Mouse (Mus musculus) heart, embryonic 14.5 days (tissue): ENCODE results near the gene Pus7. TPM values are rescaled to one million over a fixed set of nuclear protein-coding genes. Genes with fewer than 3 reads are reported as not detected.

ENCODE experiments used
- ATAC-seq: fragments of 200-750 bp; cut with Nextera tagmentation; 2 replicates; pipeline ENCODE4 v1.8.0; 2017; ENCODE audit warnings: low read depth, moderate TSS enrichment; ENCODE audit not compliant: insufficient number of reproducible peaks, insufficient read depth, low FRiP score
- H3K27ac ChIP-seq, 2 experiments: fragments of 200-500 bp in 1 of 2; fragments of 300-500 bp in 1 of 2; sonication (generic) in 1 of 2; replicated peaks in 1 of 2; 2 replicates each; pipeline ENCODE4 v1.5.1; 2012 to 2014; ENCODE audit warnings: low read depth in 2 of 2, low read length in 2 of 2, control low read depth in 1 of 2, mild to moderate bottlenecking in 1 of 2, mixed read lengths in 1 of 2; ENCODE audit not compliant: control insufficient read depth in 1 of 2, insufficient read depth in 1 of 2
- H3K27me3 ChIP-seq: fragments of 300-500 bp; sonication (generic); 2 replicates; pipeline ENCODE4 v1.6.1; 2014; ENCODE audit warnings: mild to moderate bottlenecking, low read length, control low read depth; ENCODE audit not compliant: control insufficient read depth, insufficient read depth
- H3K36me3 ChIP-seq: fragments of 300-500 bp; sonication (generic); 2 replicates; pipeline ENCODE4 v1.6.1; 2014; ENCODE audit warnings: mild to moderate bottlenecking, control low read depth, low read length, mixed read lengths; ENCODE audit not compliant: control insufficient read depth, insufficient read depth
- H3K4me1 ChIP-seq, 2 experiments: fragments of 200-500 bp in 1 of 2; fragments of 300-500 bp in 1 of 2; sonication (generic) in 1 of 2; 2 replicates each; pipeline ENCODE4 v1.6.1; 2012 to 2014; ENCODE audit warnings: low read length in 2 of 2, control low read depth in 1 of 2, mixed read lengths in 1 of 2; ENCODE audit not compliant: control insufficient read depth in 2 of 2, insufficient read depth in 2 of 2
- H3K4me2 ChIP-seq: fragments of 300-500 bp; sonication (generic); 2 replicates; pipeline ENCODE4 v1.6.1; 2014; ENCODE audit warnings: mild to moderate bottlenecking, low read length
- H3K4me3 ChIP-seq, 2 experiments: fragments of 200-500 bp in 1 of 2; fragments of 300-500 bp in 1 of 2; sonication (generic) in 1 of 2; 2 replicates each; pipeline ENCODE4 v1.5.1; 2012 to 2014; ENCODE audit warnings: low read length in 2 of 2, mild to moderate bottlenecking in 2 of 2, control low read depth in 1 of 2, low read depth in 1 of 2, moderate library complexity in 1 of 2; ENCODE audit not compliant: control insufficient read depth in 1 of 2, insufficient read depth in 1 of 2
- H3K9ac ChIP-seq: fragments of 300-500 bp; sonication (generic); 2 replicates; pipeline ENCODE4 v1.6.1; 2014; ENCODE audit warnings: mild to moderate bottlenecking, low read length
- H3K9me3 ChIP-seq: fragments of 300-500 bp; sonication (generic); 2 replicates; pipeline ENCODE4 v1.6.1; 2016; ENCODE audit warnings: low read length, control low read depth; ENCODE audit not compliant: control insufficient read depth
- WGBS: fragments of 180-500 bp; shearing (Covaris S2); extraction: QIAGEN DNeasy Blood & Tissue Kit; methylation state at CpG from one replicate; pipeline ENCODE4 v1.1.7; 2014; 5-methylcytosine and 5-hydroxymethylcytosine counted together
- polyA plus RNA-seq: library from polyadenylated mRNA; unstranded; fragments of >200 nt; fragmentation: Nextera tagmentation; extraction: Ambion mirVana; gene quantifications from 2 replicates; pipeline ENCODE4 v1.2.1, GENCODE M21; 2014

The Pus7 gene
- polyA plus RNA-seq, 1 experiment from 2014 or later = 20.6 TPM

GRCm38 (mm10) chr5:23814841-23815240 lies 31.3 kb upstream of the Pus7 start:
- Histone ChIP-seq H3K9ac (no peak overlapping the region), H3K4me2 (no peak overlapping the region), H3K36me3 (peaks cover 94% of the 10 kb centered on the region), H3K27ac (no peak overlapping the region), H3K27me3 (no peaks in the 10 kb centered on the region), H3K4me3 (no peak overlapping the region), H3K9me3 (peaks cover 11% of the 10 kb centered on the region; the same call in 1 of the 2 replicates), H3K4me1 (no peaks in the 10 kb centered on the region)
- ATAC-seq = no peak
- 94% methylated on average over 5 of the region's 5 CpGs for WGBS

DNA sequence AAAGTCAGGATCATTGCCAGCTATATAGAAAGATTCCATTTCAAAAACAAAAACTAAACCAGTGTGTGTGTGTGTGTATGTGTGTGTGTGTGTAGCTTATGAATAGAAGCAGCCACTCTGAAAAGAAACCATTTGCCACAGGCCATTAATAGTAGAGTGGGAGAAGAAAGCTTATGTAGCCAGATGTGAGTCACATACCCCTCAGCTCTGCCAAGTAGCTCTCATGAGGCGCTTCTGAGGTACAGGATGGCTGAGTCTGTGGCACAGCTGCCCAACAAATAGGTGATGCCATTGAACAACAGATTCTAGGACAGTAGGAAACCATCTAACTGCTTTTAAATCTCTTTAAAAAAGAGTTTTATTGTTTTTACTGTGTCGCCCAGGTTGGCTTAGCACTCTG lies 9.2 kb upstream of the Pus7 start:
- Histone ChIP-seq H3K27me3 (no peaks in the 10 kb centered on the region), H3K27ac (no peak overlapping the region), H3K4me2 (no peak overlapping the region), H3K4me3 (no peak overlapping the region), H3K9ac (no peak overlapping the region), H3K36me3 (peaks cover 60% of the 10 kb centered on the region), H3K9me3 (no peaks in the 10 kb centered on the region), H3K4me1 (peaks cover 0 to 6% of the 10 kb centered on the region in 2 experiments; a peak in 2 of 4 replicates)
- no peak for ATAC-seq
- WGBS = 90% methylated on average over 2 of the region's 2 CpGs

DNA sequence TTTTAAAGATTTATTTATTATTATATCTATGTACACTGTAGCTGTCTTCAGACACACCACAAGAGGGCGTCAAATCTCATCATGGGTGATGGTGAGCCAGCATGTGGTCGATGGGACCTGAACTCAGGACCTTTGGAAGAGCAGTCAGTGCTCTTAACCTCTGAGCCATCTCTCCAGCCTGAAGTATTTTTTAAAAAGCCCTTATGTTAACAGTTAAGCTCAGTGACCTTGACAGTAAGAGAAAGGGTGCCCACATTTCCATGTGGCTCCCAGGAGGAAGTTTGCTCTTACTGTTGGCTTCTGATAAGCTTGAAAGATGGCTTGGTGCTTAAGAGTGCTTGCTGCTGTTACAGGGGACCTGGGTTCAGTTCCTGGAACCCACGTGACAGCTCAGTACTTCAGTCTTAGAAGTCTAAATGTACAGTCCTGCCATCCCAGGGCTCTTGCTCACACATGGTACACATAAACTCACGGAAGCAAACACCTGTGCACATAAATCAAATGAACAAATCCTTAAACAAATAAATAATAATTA lies 5.6 kb upstream of the Pus7 start:
- Histone ChIP-seq H3K9ac (no peak overlapping the region), H3K4me2 (no peak overlapping the region), H3K9me3 (no peaks in the 10 kb centered on the region), H3K4me1 (peaks cover 0 to 9% of the 10 kb centered on the region in 2 experiments; a peak in 2 of 4 replicates), H3K36me3 (peaks cover 27% of the 10 kb centered on the region), H3K27me3 (no peaks in the 10 kb centered on the region), H3K27ac (no peak overlapping the region), H3K4me3 (no peak overlapping the region)
- WGBS = 82% methylated on average over 4 of the region's 4 CpGs
- ATAC-seq = no peak

DNA sequence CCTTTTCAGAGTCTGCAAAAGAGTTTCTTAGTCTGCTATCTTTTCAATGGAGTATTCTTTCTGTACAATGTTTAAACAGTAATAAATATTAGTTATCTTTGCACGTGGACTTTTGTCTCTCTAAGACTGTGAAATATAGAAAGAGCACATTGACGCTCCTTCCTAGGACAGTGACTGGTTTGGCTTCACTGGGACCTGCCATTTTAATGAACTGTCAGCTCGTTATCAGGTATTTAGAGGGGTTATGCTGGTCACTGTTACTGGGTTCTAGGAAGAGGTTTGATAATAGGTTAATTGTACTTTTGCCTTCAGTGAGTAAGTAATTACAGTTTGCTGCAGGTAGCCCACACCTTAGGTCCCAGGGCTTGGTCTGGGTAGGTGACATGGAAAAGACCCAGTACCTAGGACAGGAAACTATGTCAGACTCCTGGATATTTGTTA lies 4.9 kb upstream of the Pus7 start:
- ATAC-seq = no peak
- peaks cover 0 to 13% of the 10 kb centered on the region in 2 experiments; a peak in 2 of 4 replicates for H3K4me1 ChIP-seq
- H3K9ac ChIP-seq = peak overlapping the region; percentile 85
- H3K36me3 ChIP-seq = peaks cover 23% of the 10 kb centered on the region
- no peaks in the 10 kb centered on the region for H3K9me3 ChIP-seq
- H3K27ac ChIP-seq = no peak overlapping the region
- H3K27me3 ChIP-seq = no peaks in the 10 kb centered on the region
- 33% methylated on average over 3 of the region's 3 CpGs for WGBS
- H3K4me3 ChIP-seq = peak overlapping the region; percentile 61 to 65
- H3K4me2 ChIP-seq = peak overlapping the region; percentile 86

GRCm38 (mm10) chr5:23787536-23788389 lies 4.3 kb upstream of the Pus7 start, which contains the start of gene Rint1:
TSS of gene Rint1 (plus strand) at chr5:23787711.
- peaks cover 23% of the 10 kb centered on the region for H3K36me3 ChIP-seq
- peak within 1 kb of the TSS; percentile 85 for H3K9ac ChIP-seq
- peak within 1 kb of the TSS; percentile 69 to 82 for H3K27ac ChIP-seq
- no peaks in the 10 kb centered on the region for H3K9me3 ChIP-seq
- no peaks in the 10 kb centered on the region for H3K27me3 ChIP-seq
- peak within 1 kb of the TSS; percentile 61 to 65 for H3K4me3 ChIP-seq
- peak; percentile 76 for ATAC-seq
- WGBS = 2% methylated on average over 47 of the region's 47 CpGs
- H3K4me2 ChIP-seq = peak within 1 kb of the TSS; percentile 86
- peaks cover 0 to 13% of the 10 kb centered on the region in 2 experiments; a peak in 2 of 4 replicates for H3K4me1 ChIP-seq

- no peaks in the 10 kb centered on the region for H3K9me3 ChIP-seq
- H3K36me3 ChIP-seq = peaks cover 10% of the 10 kb centered on the region
- no peaks in the 10 kb centered on the region for H3K27me3 ChIP-seq
- 38% methylated on average over 8 of the region's 8 CpGs for WGBS
- peak overlapping the region; percentile 68 for H3K4me2 ChIP-seq
- no peak for ATAC-seq
- peaks cover 0 to 10% of the 10 kb centered on the region in 2 experiments; a peak in 1 of 4 replicates for H3K4me1 ChIP-seq
- no peak overlapping the region for H3K27ac ChIP-seq
- H3K4me3 ChIP-seq = peak overlapping the region in 1 of 2 experiments; percentile 91; a peak in 2 of 4 replicates
- H3K9ac ChIP-seq = peak overlapping the region; percentile 96
Measured at GRCm38 (mm10) chr5:23782051-23782810, 1.3 kb downstream of the Pus7 start.

- WGBS = 70% methylated on average over 4 of the region's 4 CpGs
- Histone ChIP-seq H3K36me3 (peaks cover 20% of the 10 kb centered on the region), H3K4me1 (peaks cover 0 to 8% of the 10 kb centered on the region in 2 experiments; a peak in 1 of 4 replicates), H3K4me2 (no peak overlapping the region), H3K27ac (no peak overlapping the region), H3K27me3 (no peaks in the 10 kb centered on the region), H3K4me3 (no peak overlapping the region), H3K9ac (no peak overlapping the region), H3K9me3 (no peaks in the 10 kb centered on the region)
- no peak for ATAC-seq
Measured at GRCm38 (mm10) chr5:23781172-23781571, 2.3 kb downstream of the Pus7 start.
